Mouse (Mus musculus) bone marrow macrophage, adult 2 months (primary cell): ENCODE measurements around the gene Artn.

ENCODE experiments used
- CTCF ChIP-seq: IDR thresholded peaks from 2 replicates; pipeline ENCODE4 v1.5.1; 2012; ENCODE audit warnings: low read depth, mild to moderate bottlenecking, low read length, moderate library complexity
- POLR2A ChIP-seq: IDR thresholded peaks from 2 replicates; pipeline ENCODE4 v1.6.1; 2012; ENCODE audit warnings: mild to moderate bottlenecking, low read depth, low read length, borderline replicate concordance

DNA sequence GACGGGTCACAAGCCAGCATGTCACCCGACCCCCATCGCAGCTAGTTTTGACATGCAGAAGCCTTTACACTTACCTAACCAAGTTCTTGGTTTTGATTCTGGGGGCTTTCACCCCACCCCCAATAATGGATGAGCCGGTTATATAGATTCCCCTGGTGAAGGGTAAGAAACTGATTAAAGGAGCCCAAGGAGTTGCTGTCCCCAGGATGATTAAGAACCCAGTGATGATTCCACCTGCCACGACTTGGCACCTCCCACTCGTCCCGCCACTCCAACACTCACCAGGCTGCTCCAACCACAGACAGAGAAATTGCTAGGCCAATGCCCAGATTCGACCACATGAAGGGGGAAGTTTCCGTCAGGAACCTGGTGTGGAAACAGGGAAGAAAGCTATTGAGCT is 43.6 kb downstream of the Artn start:
- TF ChIP-seq CTCF, result no peak
- TF ChIP-seq POLR2A, result no peak
